Mouse (Mus musculus) NIH3T3 (cell line): ENCODE measurements around the gene Ccl5.
A peak's percentile ranks its signal among the peaks of the same experiment; 100 is the strongest.

ENCODE experiments used
- DNase-seq: peaks from one replicate; pipeline ENCODE4 v3.0.0-alpha.2; 2012; ENCODE audit warnings: low read depth

Ccl5 gene

DNA sequence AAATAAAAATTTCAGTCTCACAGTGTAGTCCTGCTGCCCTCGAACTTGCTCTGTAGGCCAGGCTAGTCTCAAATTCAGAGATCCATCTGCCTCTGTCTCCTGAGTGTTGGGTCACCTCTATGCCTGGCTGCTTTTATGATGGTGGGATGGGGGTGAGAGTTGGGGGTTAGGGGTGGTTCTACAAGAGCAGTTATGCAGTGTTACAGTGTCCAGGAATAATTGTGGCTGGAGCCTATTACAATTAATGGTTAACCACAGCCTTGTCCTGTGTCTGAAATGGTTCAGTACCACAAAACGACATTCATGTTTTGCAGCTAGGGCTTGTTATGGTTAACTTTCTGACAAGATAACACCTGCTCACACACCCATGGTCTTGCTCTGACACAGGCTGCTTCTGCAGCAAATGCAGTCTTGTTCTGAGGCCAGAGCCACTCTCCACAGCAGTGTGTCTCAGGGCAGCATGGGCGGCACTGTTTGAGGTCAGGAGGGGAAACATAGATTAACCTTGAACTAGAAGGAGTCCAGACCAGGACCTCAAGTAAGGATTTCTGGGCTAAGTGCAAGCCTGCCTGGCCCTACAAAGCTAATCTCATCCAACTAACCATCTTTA lies 8.5 kb upstream of the Ccl5 start:
- DNase-seq = no peak

DNA sequence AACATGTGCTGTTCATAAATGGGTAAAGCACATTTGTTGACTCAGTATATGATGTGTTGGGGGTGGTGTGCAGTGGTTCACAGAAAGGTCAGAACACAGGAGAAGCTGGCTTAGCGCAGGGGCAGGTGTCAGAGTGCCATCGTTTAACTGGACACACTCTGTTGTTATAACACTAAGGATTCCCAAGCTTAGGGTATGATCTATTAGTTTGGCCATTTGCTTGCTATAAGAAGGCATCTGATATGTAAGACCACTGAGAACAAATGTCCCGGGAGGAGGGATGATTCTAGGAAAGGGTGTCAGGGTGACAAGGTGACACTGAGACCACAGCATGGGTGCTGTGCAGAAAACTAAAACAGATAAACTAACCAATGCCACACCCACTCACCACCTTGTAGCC lies 6.5 kb upstream of the Ccl5 start:
- DNase-seq = no peak

DNA sequence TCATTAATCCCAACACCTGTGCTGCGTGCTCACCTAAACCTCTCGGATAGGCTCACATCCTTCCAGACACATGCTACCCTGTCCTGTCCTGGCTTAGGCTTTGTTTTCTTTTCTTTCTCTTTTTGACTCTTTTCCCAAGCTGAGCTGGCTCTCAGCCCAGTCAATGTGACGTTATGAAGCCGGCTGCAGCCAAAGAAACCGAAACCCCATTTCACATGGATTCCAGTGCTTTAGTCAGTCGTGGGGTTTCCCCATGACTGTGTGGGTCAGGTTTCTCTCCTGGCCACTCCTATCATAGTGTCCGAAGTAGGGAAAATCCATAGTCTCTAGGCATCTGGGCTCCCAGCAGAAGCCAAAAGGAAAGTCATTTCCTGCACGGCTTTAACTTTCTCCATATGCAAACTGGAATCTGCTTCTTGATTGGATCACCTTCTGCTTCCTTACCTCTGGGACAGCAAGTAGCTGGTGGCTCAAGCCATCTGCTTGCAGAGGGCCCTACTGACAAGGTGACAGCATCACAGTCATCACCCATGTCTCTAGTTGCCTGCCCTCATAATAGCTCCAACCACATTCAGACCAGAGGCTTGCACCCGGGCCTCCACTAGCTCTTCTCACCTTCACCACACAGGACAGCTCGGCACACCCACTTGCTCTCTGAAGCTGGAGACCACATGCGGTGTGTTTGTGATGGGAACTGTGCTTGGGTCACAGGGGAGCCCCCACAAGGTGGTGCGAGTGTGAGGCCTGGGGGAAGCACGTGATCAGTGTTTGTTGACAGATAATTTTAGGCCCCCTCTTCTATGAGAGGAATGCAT lies 4.5 kb upstream of the Ccl5 start:
- DNase-seq = peak; percentile 98

DNA sequence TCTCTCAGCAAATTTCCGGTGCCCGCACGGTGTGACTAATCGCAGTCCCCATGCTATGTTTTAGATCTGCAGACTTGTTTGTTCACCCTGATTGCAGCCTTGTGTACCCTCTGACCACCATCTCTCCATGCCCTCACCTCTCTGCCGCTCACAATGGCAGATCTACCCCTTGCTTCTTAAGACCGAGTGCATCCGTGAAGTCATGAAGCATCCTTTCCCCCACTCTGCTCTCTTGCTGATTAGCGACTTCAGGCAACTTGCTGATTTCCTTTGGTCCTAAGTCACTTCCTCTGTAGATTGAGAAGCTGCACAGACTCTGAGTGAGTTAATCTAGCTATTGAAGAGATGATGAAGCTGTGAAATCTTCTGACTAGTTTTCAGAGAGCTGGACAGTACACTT lies 3.8 kb upstream of the Ccl5 start:
- DNase-seq = no peak

DNA sequence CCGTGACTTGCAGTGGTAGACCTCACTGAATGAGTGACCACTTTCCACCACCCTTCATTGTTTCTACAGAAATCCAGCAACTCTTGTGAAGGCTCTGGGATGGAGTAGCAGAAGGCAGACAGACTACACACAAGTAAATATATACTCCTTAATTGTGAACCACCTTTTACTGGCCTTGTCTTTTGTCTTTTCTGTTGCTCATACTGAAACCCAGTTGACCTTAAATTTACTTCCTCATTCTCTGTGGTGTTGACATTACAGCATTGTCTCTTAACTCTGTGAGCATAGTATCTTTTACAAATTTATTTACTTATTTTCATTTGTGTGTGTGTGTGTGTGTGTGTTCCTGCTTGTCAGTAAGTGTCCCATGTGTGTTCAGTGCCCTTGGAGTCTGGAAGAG lies 2.9 kb upstream of the Ccl5 start:
- no peak for DNase-seq

DNA sequence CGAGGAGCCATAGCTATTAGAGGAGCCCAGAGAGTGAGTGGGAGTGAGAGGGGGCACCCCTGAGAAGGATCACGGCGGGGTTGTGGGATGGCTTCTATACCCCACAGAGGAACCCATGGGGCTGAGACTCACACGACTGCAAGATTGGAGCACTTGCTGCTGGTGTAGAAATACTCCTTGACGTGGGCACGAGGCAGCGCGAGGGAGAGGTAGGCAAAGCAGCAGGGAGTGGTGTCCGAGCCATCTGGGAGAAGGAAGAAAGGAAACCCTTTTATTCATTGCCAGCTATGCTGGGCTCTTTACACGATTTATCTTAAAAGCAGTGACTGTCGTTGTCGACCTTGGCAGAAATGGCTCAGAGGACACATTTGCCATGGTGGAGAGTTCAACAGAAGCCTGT lies 1.3 kb downstream of the Ccl5 start:
- DNase-seq = no peak

DNA sequence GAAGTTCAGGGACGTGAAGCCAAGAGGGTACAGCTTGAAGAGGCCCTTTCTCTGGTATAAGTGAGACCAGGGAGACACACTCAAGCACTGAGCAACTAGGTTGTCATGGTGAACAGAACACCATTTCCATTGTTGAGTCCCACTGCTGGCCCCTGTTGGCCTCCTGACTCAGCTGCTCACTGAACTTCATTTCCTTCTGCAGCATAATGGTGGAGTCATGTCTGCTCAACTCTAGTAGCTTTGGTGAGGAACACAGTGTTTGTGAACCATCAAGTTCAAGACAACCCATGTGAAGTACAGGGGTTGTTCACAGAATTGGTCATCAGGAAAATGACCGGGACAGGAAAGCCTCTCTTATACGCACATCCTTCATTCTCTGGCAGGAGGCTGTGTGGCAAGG lies 8.2 kb downstream of the Ccl5 start, which contains the start of gene Heatr9:
Gene Heatr9, minus strand, starts transcription at position 101 of the 400 bp plus-strand sequence.
- no peak for DNase-seq

DNA sequence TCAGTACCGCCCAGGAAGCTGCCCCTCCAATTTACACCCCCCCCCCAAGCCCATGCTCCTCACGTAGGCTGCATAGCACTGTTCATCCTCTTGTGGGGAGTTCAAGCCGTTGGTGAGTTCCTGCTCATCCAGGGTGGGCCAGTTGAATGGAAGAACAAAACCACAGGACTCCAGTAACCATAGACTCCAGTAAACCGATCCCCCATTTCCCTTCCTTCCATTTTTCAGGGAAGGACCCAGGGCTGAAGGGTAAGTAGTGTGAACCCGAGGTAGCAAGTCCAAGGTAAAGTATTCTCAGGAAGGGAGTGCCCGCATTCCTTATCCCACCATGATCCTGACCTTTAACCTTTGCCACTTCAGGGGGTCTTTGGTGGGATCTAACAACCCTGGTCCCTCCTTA lies 11.9 kb downstream of the Ccl5 start:
- DNase-seq = no peak

DNA sequence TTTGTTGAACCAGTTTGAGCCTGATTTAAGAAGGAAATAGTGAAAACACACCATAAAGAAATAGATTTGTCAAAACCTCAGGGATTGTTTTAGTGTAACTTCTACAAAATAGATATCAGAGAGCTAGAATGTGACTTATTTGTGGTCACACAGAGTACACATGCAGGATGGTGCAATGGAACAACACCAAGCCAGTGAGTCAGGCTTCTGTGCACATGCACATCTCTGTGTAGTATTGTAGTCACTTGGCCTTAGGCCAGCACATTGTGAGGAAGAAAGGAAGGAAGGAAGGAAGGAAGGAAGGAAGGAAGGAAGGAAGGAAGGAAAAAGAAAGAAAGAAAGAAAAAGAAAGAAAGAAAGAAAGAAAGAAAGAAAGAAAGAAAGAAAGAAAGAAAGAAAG lies 13.2 kb downstream of the Ccl5 start:
- peak; percentile 66 for DNase-seq

DNA sequence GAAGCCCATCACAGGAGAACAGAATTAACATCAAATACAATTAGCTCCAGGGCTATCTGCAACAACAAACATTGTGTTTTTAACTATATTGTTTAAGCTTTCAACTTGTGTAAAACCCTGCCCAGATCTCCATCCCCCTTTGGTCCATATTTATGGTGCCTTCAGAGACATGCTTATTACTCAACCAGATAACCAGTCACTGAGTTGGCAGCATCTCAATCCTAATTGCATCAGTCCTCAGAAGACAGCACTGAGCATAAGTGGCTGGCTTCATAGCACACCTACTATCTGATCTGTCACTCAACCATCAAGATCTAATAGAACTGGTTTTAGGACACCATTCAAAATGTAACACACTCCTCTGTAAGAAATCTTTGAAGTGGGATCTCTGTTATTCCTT lies 20.8 kb downstream of the Ccl5 start:
- DNase-seq = peak; percentile 63

DNA sequence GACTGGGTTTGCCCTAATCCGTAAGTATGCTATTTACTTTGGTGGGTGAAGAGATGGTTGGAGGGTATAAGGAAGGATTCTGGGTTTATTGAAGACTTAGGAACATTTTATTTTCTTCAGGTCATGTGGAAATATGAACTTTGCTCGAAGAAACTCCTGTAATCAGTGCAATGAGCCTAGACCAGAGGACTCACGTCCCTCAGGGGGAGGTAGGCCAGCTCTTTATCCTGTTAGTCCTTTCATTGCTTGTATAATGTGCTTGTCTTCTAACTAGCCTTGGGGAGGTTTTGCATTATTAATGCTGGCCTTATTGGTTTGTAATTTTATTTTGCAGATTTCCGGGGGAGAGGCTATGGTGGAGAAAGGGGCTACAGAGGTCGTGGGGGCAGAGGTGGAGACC lies 26.0 kb downstream of the Ccl5 start:
- no peak for DNase-seq

DNA sequence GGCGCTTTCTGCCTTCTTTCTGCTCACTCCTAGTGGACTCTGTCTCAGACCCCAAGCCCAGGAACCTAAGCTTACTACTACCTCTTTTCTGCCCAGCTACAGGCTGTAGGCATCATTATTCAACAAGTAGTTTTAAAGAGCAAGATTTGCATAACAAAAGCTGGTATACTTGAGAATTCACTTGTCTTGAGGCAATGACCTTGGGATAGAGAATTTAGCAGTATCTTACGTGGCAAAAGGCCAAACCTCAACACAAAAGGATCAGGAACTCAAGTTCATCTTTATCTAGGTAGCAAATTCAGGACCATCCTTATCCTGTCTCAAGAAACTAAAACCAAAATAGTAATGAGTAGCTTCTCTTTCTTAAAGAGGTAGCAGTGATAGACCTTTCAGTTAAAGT lies 34.7 kb downstream of the Ccl5 start:
- no peak for DNase-seq

DNA sequence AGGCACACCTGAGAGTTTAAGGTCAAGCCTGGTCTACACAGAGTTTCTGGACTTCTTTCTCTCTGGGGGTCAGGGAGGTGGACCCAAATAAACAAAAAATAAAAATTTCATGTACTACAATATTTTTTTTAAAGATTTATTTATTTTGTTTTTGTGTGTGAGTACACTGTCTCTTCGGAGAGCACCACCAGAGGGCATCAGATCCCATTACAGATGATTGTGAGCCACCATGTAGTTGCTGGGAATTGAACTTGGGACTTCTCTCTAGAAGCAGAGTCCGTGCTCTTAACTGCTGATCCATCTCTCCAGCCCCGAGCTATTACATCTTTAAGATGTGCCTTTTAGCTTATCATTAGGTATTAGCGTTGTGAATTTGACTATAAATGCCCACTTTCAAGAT lies 38.8 kb downstream of the Ccl5 start:
- peak; percentile 50 for DNase-seq
